Mouse (Mus musculus): ENCODE measurements at regions not wholly inside any gene's neighbourhood (a gene's known extent, or its start where the extent isn't known, plus 50 kb on each side); places are given as distances from the start of the nearest gene placed in this dataset.

DNA sequence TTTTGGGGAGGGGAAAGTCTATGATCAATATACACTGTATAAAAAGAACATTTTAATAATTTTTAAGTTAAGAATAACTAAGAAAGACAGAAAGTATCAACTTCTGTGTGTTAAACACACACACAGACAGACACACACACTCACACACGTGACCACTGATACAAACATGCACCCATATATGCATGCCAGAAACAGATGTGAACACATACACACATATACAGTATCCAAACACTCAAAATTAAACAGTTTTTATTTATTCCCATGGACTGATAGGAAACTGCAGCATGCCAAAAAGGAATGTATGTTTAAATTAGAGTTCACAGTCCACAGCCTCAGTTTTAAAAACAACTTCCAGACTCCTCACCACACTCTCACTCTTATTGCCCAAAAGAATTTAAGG is 203.4 kb upstream of the Tbl1x start:
- Histone ChIP-seq H3K4me2 (ENCODE audit: low read depth, low read length) (no peak overlapping the region), H3K27me3 (ENCODE audit: control insufficient read depth, insufficient read depth, low read length) (no peaks in the 10 kb centered on the region), H3K4me1 (ENCODE audit: control insufficient read depth, insufficient read depth, low read length) (no peaks in the 10 kb centered on the region), H3K36me3 (ENCODE audit: control insufficient read depth, insufficient read depth) (no peaks in the 10 kb centered on the region), H3K4me3 (ENCODE audit: low read length) (no peak overlapping the region), H3K9me3 (replicated peaks; ENCODE audit: control insufficient read depth, low read length) (no peaks in the 10 kb centered on the region), H3K9ac (ENCODE audit: low read length) (no peak overlapping the region), H3K27ac (ENCODE audit: low read length) (no peak overlapping the region)
- ATAC-seq (replicated peaks; ENCODE audit: extremely low read depth, insufficient read depth, low FRiP score) = no peak
- 63% methylated on average over 1 of the region's 1 CpGs for WGBS

DNA sequence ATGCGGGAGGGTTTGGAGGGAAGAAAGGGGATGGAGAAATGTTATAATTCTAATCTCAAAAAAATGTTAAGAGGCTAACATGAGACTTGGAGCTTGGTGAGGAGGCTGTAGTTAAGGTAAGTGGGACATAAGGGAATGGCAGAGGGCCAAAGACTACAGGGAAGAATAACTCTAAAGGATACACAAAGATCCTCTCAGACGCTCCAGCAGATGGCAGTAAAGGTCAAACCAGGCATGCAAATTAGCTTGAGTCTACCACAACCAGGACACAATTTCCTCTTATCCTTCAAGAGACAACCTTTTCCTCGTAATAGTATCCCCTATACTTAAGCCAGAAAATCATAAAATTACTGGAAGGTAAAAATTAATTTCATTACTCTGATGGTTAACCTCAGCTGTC is 196.4 kb upstream of the Tbl1x start:
- Histone ChIP-seq H3K4me2 (ENCODE audit: low read depth, low read length) (no peak overlapping the region), H3K9me3 (replicated peaks; ENCODE audit: control insufficient read depth, low read length) (no peaks in the 10 kb centered on the region), H3K4me1 (ENCODE audit: control insufficient read depth, insufficient read depth, low read length) (no peaks in the 10 kb centered on the region), H3K27ac (ENCODE audit: low read length) (no peak overlapping the region), H3K27me3 (ENCODE audit: control insufficient read depth, insufficient read depth, low read length) (no peaks in the 10 kb centered on the region), H3K4me3 (ENCODE audit: low read length) (no peak overlapping the region), H3K36me3 (ENCODE audit: control insufficient read depth, insufficient read depth) (no peaks in the 10 kb centered on the region), H3K9ac (ENCODE audit: low read length) (no peak overlapping the region)
- ATAC-seq (replicated peaks; ENCODE audit: extremely low read depth, insufficient read depth, low FRiP score) = no peak
- 53% methylated on average over 3 of the region's 3 CpGs for WGBS

DNA sequence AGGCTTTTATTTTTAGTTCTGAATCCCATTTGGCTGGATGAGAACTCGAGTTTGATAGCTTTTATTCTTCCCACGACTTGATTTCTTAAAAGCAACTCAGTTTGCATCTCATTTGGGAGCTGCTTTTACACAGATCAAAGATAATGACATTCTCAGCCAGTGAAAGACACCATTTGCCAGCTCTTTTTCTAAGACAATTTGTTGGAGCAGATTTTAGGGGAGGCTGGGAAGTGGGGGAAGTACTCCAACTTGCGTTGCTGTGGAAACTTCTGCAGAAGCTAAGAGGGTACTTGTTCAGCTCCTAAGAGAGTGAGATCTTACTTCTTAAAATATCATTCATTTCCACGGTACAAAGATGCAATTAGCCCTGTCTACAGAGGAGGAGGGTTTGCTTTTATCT is 187.2 kb upstream of the Tbl1x start:
- Histone ChIP-seq H3K36me3 (ENCODE audit: control insufficient read depth, insufficient read depth) (no peaks in the 10 kb centered on the region), H3K27me3 (ENCODE audit: control insufficient read depth, insufficient read depth, low read length) (no peaks in the 10 kb centered on the region), H3K4me3 (ENCODE audit: low read length) (no peak overlapping the region), H3K27ac (ENCODE audit: low read length) (no peak overlapping the region), H3K4me2 (ENCODE audit: low read depth, low read length) (no peak overlapping the region), H3K9ac (ENCODE audit: low read length) (no peak overlapping the region), H3K4me1 (ENCODE audit: control insufficient read depth, insufficient read depth, low read length) (no peaks in the 10 kb centered on the region), H3K9me3 (replicated peaks; ENCODE audit: control insufficient read depth, low read length) (no peaks in the 10 kb centered on the region)
- ATAC-seq (replicated peaks; ENCODE audit: extremely low read depth, insufficient read depth, low FRiP score) = no peak
- WGBS = 24% methylated on average over 4 of the region's 4 CpGs

DNA sequence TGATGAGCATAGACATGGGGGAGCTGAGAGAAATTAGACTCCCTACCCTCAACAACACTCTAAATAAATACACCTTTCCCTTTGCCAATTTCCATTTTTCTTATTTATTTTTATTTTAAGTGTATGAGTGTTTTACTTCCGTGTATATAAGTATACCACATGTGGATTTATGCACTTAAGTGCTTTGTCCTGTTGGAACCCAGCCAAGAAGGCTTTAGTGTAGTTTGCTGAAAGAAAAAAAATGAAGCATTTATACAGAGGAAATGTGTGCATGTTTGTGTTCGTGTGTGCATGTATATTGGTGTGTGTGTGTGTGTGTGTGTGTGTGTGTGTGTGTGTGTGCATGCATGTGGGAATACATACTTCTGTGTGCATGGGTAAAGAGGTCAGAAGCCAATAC is 157.6 kb upstream of the Tbl1x start:
- 24% methylated on average over 2 of the region's 2 CpGs for WGBS
- no peak for ATAC-seq (replicated peaks; ENCODE audit: extremely low read depth, insufficient read depth, low FRiP score)
- H3K4me3 ChIP-seq (ENCODE audit: low read length) = no peak overlapping the region

DNA sequence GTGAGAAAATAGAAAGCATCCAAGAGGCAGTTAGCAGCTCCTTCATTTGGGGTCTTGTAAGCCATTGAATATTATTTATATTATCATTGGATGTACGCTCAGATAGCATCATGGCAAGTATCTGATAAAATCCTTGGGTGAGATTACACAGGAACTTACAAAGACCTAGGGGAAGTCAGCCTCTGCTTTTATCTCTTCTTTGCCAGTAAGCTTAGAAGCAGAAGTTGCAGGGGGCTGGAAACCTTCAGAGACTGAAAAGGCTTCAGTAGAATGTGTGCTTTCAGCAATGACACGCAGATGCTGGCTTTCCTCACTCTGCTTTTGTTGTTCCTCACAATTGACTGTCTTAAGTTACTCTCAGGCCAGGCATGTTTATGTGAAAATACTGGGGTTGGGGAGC is 150.3 kb upstream of the Tbl1x start:
- Histone ChIP-seq H3K4me2 (ENCODE audit: low read depth, low read length) (no peak overlapping the region), H3K4me1 (ENCODE audit: control insufficient read depth, insufficient read depth, low read length) (no peaks in the 10 kb centered on the region), H3K27ac (ENCODE audit: low read length) (no peak overlapping the region), H3K9ac (ENCODE audit: low read length) (no peak overlapping the region), H3K27me3 (ENCODE audit: control insufficient read depth, insufficient read depth, low read length) (no peaks in the 10 kb centered on the region), H3K4me3 (ENCODE audit: low read length) (no peak overlapping the region), H3K36me3 (ENCODE audit: control insufficient read depth, insufficient read depth) (no peaks in the 10 kb centered on the region), H3K9me3 (replicated peaks; ENCODE audit: control insufficient read depth, low read length) (no peaks in the 10 kb centered on the region)
- 57% methylated on average over 2 of the region's 2 CpGs for WGBS
- ATAC-seq (replicated peaks; ENCODE audit: extremely low read depth, insufficient read depth, low FRiP score) = no peak

More for the DNA sequence above, 157.6 kb upstream of the Tbl1x start:
- no peaks in the 10 kb centered on the region for H3K9me3 ChIP-seq (replicated peaks; ENCODE audit: control insufficient read depth, low read length)
- no peaks in the 10 kb centered on the region for H3K4me1 ChIP-seq (ENCODE audit: control insufficient read depth, insufficient read depth, low read length)
- no peaks in the 10 kb centered on the region for H3K36me3 ChIP-seq (ENCODE audit: control insufficient read depth, insufficient read depth)
- no peak overlapping the region for H3K9ac ChIP-seq (ENCODE audit: low read length)
- no peak overlapping the region for H3K4me2 ChIP-seq (ENCODE audit: low read depth, low read length)
- no peaks in the 10 kb centered on the region for H3K27me3 ChIP-seq (ENCODE audit: control insufficient read depth, insufficient read depth, low read length)
- H3K27ac ChIP-seq (ENCODE audit: low read length) = no peak overlapping the region

DNA sequence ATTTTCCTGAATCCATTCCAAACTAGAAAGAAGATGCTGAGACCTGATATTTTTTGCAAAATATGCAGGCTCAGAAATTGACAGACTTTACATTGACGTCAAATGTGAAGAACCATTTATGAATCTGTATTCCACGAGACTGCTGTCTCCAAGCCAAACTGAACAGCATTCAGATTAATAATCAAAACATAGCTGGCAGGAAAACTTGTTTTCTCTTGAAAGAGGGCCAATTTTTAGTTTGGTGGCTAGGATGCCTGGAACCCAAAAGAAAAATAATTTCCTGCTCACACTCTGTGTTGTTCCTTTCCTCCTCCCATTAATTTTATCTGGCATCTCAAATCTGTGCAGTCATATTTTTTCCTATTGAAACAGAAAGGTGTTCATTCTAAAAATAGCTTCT is 149.7 kb upstream of the Tbl1x start:
- ATAC-seq (replicated peaks; ENCODE audit: extremely low read depth, insufficient read depth, low FRiP score) = no peak
- no peak overlapping the region for H3K4me2 ChIP-seq (ENCODE audit: low read depth, low read length)
- H3K27ac ChIP-seq (ENCODE audit: low read length) = no peak overlapping the region
- no peaks in the 10 kb centered on the region for H3K4me1 ChIP-seq (ENCODE audit: control insufficient read depth, insufficient read depth, low read length)
- H3K4me3 ChIP-seq (ENCODE audit: low read length) = no peak overlapping the region
- H3K9me3 ChIP-seq (replicated peaks; ENCODE audit: control insufficient read depth, low read length) = no peaks in the 10 kb centered on the region
- no peaks in the 10 kb centered on the region for H3K27me3 ChIP-seq (ENCODE audit: control insufficient read depth, insufficient read depth, low read length)
- H3K36me3 ChIP-seq (ENCODE audit: control insufficient read depth, insufficient read depth) = no peaks in the 10 kb centered on the region
- 49% methylated on average over 2 of the region's 2 CpGs for WGBS
- H3K9ac ChIP-seq (ENCODE audit: low read length) = no peak overlapping the region

DNA sequence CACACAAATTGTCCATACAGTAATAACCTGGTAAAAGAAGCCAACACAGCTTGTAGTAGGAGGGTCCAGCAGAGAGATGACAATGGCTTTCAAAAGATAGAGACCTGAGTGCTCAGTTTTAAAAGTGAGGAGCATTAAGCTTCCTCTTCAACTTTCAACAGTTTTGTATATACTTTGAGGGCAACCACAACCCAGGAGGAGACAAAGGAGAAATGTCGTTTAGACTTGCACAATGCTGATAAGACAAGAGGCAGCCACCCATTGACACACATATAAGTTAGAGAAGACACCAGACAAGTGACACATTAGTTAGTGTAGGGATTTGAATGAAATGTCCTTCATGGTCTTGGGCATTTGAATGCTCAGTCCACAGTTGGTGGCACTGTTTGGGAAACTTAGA is 147.2 kb upstream of the Tbl1x start:
- ATAC-seq (replicated peaks; ENCODE audit: extremely low read depth, insufficient read depth, low FRiP score) = no peak
- no peaks in the 10 kb centered on the region for H3K9me3 ChIP-seq (replicated peaks; ENCODE audit: control insufficient read depth, low read length)
- H3K4me3 ChIP-seq (ENCODE audit: low read length) = no peak overlapping the region
- H3K4me1 ChIP-seq (ENCODE audit: control insufficient read depth, insufficient read depth, low read length) = no peaks in the 10 kb centered on the region
- no peak overlapping the region for H3K9ac ChIP-seq (ENCODE audit: low read length)
- WGBS = 13% methylated on average over 1 of the region's 1 CpGs
- no peaks in the 10 kb centered on the region for H3K27me3 ChIP-seq (ENCODE audit: control insufficient read depth, insufficient read depth, low read length)
- H3K27ac ChIP-seq (ENCODE audit: low read length) = no peak overlapping the region
- H3K4me2 ChIP-seq (ENCODE audit: low read depth, low read length) = no peak overlapping the region
- H3K36me3 ChIP-seq (ENCODE audit: control insufficient read depth, insufficient read depth) = no peaks in the 10 kb centered on the region

DNA sequence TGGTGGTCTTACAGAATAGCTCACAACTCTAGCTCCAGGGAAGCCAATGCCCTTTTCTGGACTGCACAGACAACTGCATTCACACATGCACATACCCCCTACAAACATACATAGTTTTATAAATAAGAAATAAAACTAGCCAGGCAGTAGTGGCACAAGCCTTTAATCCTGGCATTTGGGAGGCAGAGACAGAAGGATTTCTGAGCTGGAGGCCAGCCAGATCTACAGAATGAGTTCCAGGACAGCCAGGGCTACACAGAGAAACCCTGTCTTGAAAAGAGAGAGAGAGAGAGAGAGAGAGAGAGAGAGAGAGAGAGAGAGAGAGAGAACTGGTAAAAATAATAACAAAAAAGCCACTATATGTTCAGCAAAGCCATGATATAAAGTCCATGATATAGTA is 143.5 kb upstream of the Tbl1x start:
- Histone ChIP-seq H3K27me3 (ENCODE audit: control insufficient read depth, insufficient read depth, low read length) (no peaks in the 10 kb centered on the region), H3K27ac (ENCODE audit: low read length) (no peak overlapping the region), H3K9me3 (replicated peaks; ENCODE audit: control insufficient read depth, low read length) (no peaks in the 10 kb centered on the region), H3K4me1 (ENCODE audit: control insufficient read depth, insufficient read depth, low read length) (no peaks in the 10 kb centered on the region), H3K36me3 (ENCODE audit: control insufficient read depth, insufficient read depth) (no peaks in the 10 kb centered on the region), H3K9ac (ENCODE audit: low read length) (no peak overlapping the region), H3K4me3 (ENCODE audit: low read length) (no peak overlapping the region), H3K4me2 (ENCODE audit: low read depth, low read length) (no peak overlapping the region)
- ATAC-seq (replicated peaks; ENCODE audit: extremely low read depth, insufficient read depth, low FRiP score) = no peak

DNA sequence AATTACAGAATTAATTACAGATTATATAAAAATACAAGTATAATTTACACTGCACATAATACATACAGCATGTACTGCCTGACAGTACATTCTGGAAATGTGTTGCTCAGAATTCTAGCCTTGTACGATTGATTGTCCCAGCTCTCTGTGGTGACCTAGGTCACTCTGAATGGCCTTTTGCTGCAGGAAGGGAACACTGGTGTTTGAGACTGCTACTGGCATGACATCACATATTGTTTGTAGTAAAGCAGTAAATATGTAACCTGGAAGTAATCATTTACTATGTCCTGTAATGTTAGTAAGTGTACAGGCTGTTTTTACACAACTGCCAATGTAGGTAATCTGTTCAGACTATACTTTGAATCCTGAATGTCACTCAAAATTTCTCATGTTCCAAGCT is 123.5 kb upstream of the Tbl1x start:
- Histone ChIP-seq H3K27me3 (ENCODE audit: control insufficient read depth, insufficient read depth, low read length) (no peaks in the 10 kb centered on the region), H3K27ac (ENCODE audit: low read length) (no peak overlapping the region), H3K9ac (ENCODE audit: low read length) (no peak overlapping the region), H3K4me2 (ENCODE audit: low read depth, low read length) (no peak overlapping the region), H3K4me1 (ENCODE audit: control insufficient read depth, insufficient read depth, low read length) (no peaks in the 10 kb centered on the region), H3K36me3 (ENCODE audit: control insufficient read depth, insufficient read depth) (no peaks in the 10 kb centered on the region), H3K9me3 (replicated peaks; ENCODE audit: control insufficient read depth, low read length) (no peaks in the 10 kb centered on the region), H3K4me3 (ENCODE audit: low read length) (no peak overlapping the region)
- no peak for ATAC-seq (replicated peaks; ENCODE audit: extremely low read depth, insufficient read depth, low FRiP score)
- WGBS = 75% methylated on average over 1 of the region's 1 CpGs

All from heart, embryonic 16.5 days (tissue).